Mouse (Mus musculus) monocyte, adult 5-6 weeks (primary cell): ENCODE measurements around the gene Slc6a18. TPM values are rescaled to one million over a fixed set of nuclear protein-coding genes. Genes with fewer than 3 reads are reported as not detected.

Experiments used
- ATAC-seq: fragments of 153-309, 156-312 bp; replicated peaks from 2 replicates; pipeline ENCODE4 v1.8.0; 2017; ENCODE audit warnings: mild to moderate bottlenecking; ENCODE audit not compliant: low TSS enrichment, insufficient number of reproducible peaks, severe bottlenecking, poor library complexity, low FRiP score
- total RNA-seq: library from RNA; stranded (forward); fragments of 200-1000, 200-491, 200-594 nt; gene quantifications from 3 replicates; pipeline ENCODE4 v1.2.3, GENCODE M21; 2017

Slc6a18 gene
- total RNA-seq, 1 experiment from 2014 or later = not detected

DNA sequence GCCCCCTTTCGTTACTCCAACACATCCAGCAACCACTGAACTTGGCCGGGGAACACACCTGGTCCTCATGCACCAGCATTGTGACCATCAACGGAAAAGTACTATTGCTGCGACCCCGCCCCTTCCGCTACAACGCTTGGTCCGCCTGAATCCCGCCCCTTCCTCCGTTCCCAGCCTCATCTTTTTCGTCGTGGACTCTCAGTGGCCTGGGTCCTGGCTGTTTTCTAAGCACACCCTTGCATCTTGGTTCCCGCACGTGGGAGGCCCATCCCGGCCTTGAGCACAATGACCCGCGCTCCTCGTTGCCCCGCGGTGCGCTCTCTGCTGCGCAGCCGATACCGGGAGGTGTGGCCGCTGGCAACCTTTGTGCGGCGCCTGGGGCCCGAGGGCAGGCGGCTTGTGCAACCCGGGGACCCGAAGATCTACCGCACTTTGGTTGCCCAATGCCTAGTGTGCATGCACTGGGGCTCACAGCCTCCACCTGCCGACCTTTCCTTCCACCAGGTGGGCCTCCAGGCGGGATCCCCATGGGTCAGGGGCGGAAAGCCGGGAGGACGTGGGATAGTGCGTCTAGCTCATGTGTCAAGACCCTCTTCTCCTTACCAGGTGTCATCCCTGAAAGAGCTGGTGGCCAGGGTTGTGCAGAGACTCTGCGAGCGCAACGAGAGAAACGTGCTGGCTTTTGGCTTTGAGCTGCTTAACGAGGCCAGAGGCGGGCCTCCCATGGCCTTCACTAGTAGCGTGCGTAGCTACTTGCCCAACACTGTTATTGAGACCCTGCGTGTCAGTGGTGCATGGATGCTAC is 50.9 kb downstream of the Slc6a18 start, which contains the start of gene Tert:
Tert (plus strand) TSS at position 167 of the 805 bp plus-strand sequence.
- ATAC-seq = no peak

DNA sequence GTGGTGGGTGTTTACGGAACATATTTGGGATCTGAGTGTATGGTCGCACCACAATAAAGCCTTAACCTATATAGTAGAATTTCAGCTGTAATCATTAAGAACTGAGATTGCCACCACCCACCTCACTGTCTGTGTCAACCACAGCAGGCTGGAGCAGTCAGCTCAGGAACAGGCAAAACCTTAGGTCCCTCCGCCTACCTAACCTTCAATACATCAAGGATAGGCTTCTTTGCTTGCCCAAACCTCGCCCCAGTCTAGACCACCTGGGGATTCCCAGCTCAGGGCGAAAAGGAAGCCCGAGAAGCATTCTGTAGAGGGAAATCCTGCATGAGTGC is 51.4 kb downstream of the Slc6a18 start:
- ATAC-seq = no peak

DNA sequence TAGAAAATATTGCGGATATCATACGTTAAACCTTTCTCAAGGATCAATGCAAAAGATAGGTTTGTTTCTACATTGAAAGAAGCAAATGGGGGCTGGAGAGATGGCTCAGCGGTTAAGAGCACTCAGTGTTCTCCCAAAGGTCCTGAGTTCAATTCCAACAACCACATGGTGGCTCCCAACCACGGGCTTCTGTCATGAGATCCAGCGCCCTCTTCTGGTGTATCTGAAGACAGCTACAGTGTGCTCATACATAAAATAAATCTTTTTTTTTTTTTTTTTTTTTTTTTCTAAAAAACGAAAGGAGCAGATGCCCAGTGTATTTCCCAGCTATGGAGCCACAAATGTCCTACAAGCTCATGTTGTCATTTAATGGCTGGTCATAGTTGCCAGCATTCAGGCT is 57.2 kb downstream of the Slc6a18 start:
- no peak for ATAC-seq

DNA sequence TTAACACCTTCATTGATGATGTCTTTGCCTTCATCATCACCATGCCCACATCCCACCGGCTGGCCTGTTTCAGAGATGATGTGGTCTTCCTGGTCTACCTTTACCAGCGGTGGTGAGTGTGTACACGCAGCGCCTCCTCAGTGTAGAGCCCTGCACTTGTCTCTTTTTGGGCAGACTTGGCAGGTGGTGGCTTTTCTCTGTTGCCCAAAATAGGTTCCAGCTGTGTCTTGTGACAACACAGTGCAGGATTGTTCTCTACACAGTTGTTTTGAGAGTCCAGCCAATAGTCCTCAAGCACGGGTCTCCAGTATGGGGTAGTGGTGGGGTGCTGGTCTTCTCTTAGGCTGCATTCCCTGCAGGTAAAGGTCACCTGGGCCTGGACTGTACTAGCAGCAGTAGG is 59.4 kb downstream of the Slc6a18 start:
- no peak for ATAC-seq

Other genes with a start within 250 kb of the Slc6a18 start
- gene Lpcat1, start 210.8 kb downstream of the Slc6a18 start, total RNA-seq = 10.6 to 13.3 TPM (median 12.6 TPM) in 3 replicates
- not detected in 3 replicates for gene Slc6a3, start 141.3 kb downstream of the Slc6a18 start, total RNA-seq
- gene Clptm1l, start 74.0 kb downstream of the Slc6a18 start, total RNA-seq = 89.5 to 116 TPM (median 100 TPM) in 3 replicates
- 0.10 to 4.3 TPM (median 0.49 TPM) in 3 replicates for gene Tert, start 51.1 kb downstream of the Slc6a18 start, total RNA-seq
- gene Slc6a19, start 26.8 kb upstream of the Slc6a18 start, total RNA-seq = 0.19 to 0.21 TPM in 2 of 3 replicates, not detected in the other
- gene Slc12a7, start 55.1 kb upstream of the Slc6a18 start, total RNA-seq = 13.8 to 45.3 TPM (median 22.3 TPM) in 3 replicates
- gene Nkd2, start 169.6 kb upstream of the Slc6a18 start, total RNA-seq = not detected in 3 replicates